Mouse (Mus musculus) olfactory bulb, adult 2 months (tissue): ENCODE measurements around the gene Gna12.

Experiments
- CTCF ChIP-seq: fragments of 200-500 bp; IDR thresholded peaks from 2 replicates; pipeline ENCODE4 v1.5.1; 2012; ENCODE audit warnings: low read depth, mild to moderate bottlenecking, low read length, moderate library complexity; ENCODE audit not compliant: insufficient read depth
- POLR2A ChIP-seq: fragments of 200-500 bp; IDR thresholded peaks from 2 replicates; pipeline ENCODE4 v1.6.1; 2012; ENCODE audit warnings: mild to moderate bottlenecking, low read depth, low read length, moderate library complexity; ENCODE audit not compliant: insufficient read depth

GRCm38 (mm10) chr5:140855909-140856530, 25.8 kb upstream of the Gna12 start:
- TF ChIP-seq CTCF: no peak
- no peak for TF ChIP-seq POLR2A
